Mouse (Mus musculus): ENCODE data around the gene Stau1. TPM values are rescaled to one million over a fixed set of nuclear protein-coding genes. Genes with fewer than 3 reads are reported as not detected.

The Stau1 gene
- polyA plus RNA-seq, 1 experiment from 2014 or later, result 91.5 TPM

DNA sequence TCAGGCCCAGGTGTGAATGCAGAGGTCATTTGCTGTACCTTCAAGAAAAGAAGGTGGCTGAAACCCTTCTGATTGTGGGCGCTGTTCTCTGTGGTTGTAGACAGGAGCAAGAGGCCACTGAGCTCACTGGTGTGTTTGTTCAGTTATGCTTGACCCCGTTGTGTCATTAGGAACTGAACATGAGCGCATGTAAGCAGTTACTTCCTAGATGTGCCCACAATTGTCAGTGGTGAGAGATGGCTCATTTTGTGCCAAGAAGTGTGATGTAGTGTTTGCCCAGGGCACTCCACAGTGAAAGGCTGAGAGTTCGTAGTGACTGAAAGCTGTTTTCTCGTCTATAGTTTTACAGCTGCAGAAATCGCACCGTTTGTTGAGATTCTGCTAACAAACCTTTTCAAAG is 60.5 kb downstream of the Stau1 start:
- no peak for DNase-seq (ENCODE audit: low spot score)
- no peaks in the 10 kb centered on the region for H3K27me3 ChIP-seq (ENCODE audit: control insufficient read depth, insufficient read depth, low read length)
- H3K4me1 ChIP-seq (ENCODE audit: control insufficient read depth, insufficient read depth, low read length), result no peaks in the 10 kb centered on the region
- no peaks in the 10 kb centered on the region for H3K9me3 ChIP-seq (replicated peaks; ENCODE audit: control insufficient read depth, low read length)
- 90% methylated on average over 7 of the region's 7 CpGs for WGBS
- H3K4me2 ChIP-seq (ENCODE audit: low read depth, low read length), result no peak overlapping the region
- no peak for ATAC-seq (replicated peaks; ENCODE audit: insufficient number of reproducible peaks, low FRiP score, low TSS enrichment, low read depth)
- peaks cover 19% of the 10 kb centered on the region for H3K36me3 ChIP-seq (replicated peaks; ENCODE audit: control insufficient read depth, insufficient read depth, low read depth, low read length)
- no peak overlapping the region for H3K27ac ChIP-seq (replicated peaks; ENCODE audit: low read depth, low read length)
- no peak overlapping the region for H3K9ac ChIP-seq (replicated peaks; ENCODE audit: low read length)
- H3K4me3 ChIP-seq (ENCODE audit: low read depth, low read length), result no peak overlapping the region

DNA sequence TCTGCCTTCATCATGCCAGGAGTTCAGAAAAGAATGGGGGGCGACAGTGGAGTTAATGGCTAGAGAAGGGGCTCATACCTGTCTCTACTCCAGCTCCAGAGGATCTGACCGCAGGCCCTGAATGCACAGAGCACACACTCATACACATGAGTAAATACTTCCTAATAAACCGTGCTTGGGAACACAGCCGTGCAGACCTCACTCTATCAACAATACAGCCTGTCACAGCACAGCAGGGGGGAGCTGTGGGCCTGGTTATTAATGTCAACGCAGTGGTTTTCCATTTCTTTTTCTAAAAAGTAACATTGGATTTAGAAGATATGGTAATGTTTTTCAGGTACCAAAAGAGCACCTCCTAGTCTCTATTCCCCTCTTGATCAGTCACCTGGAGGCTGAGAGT is 61.7 kb downstream of the Stau1 start:
- DNase-seq (ENCODE audit: low spot score), result no peak
- H3K36me3 ChIP-seq (replicated peaks; ENCODE audit: control insufficient read depth, insufficient read depth, low read depth, low read length), result peaks cover 21% of the 10 kb centered on the region

GRCm38 (mm10) chr2:166933943-166934342 is 62.2 kb downstream of the Stau1 start:
- Histone ChIP-seq H3K36me3 (replicated peaks; ENCODE audit: control insufficient read depth, insufficient read depth, low read depth, low read length) (peaks cover 21% of the 10 kb centered on the region), H3K9me3 (replicated peaks; ENCODE audit: control insufficient read depth, low read length) (no peaks in the 10 kb centered on the region), H3K4me1 (ENCODE audit: control insufficient read depth, insufficient read depth, low read length) (no peaks in the 10 kb centered on the region), H3K9ac (replicated peaks; ENCODE audit: low read length) (no peak overlapping the region), H3K4me2 (ENCODE audit: low read depth, low read length) (no peak overlapping the region), H3K27me3 (ENCODE audit: control insufficient read depth, insufficient read depth, low read length) (no peaks in the 10 kb centered on the region), H3K27ac (replicated peaks; ENCODE audit: low read depth, low read length) (no peak overlapping the region), H3K4me3 (ENCODE audit: low read depth, low read length) (no peak overlapping the region)
- ATAC-seq (replicated peaks; ENCODE audit: insufficient number of reproducible peaks, low FRiP score, low TSS enrichment, low read depth) (no peak), DNase-seq (ENCODE audit: low spot score) (no peak)
- WGBS, result 91% methylated on average over 6 of the region's 6 CpGs

More for the DNA sequence above, 61.7 kb downstream of the Stau1 start:
- Histone ChIP-seq H3K4me3 (ENCODE audit: low read depth, low read length) (no peak overlapping the region), H3K9me3 (replicated peaks; ENCODE audit: control insufficient read depth, low read length) (no peaks in the 10 kb centered on the region), H3K4me2 (ENCODE audit: low read depth, low read length) (no peak overlapping the region), H3K9ac (replicated peaks; ENCODE audit: low read length) (no peak overlapping the region), H3K27me3 (ENCODE audit: control insufficient read depth, insufficient read depth, low read length) (no peaks in the 10 kb centered on the region), H3K27ac (replicated peaks; ENCODE audit: low read depth, low read length) (no peak overlapping the region), H3K4me1 (ENCODE audit: control insufficient read depth, insufficient read depth, low read length) (no peaks in the 10 kb centered on the region)
- ATAC-seq (replicated peaks; ENCODE audit: insufficient number of reproducible peaks, low FRiP score, low TSS enrichment, low read depth), result no peak
- WGBS, result 90% methylated on average over 5 of the region's 5 CpGs

DNA sequence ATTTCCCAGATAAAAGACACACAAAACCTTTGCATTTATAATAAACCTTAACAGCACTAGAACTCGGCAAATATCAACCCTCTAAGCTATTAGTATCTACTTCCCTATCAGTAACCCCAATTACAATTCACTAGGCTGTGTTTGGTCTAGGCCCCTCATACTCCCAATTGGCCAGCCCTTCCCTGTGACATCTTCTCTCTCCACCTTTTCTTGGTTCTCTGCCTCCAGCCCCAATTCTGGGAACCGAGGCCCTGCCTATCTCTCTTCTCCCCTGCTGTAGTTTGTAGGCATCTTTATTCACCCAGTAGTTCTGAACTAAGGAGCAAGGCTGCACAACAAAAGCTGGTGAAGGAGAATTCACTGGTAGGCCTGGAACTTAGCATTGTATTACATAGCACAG is 72.1 kb downstream of the Stau1 start:
- no peaks in the 10 kb centered on the region for H3K9me3 ChIP-seq (replicated peaks; ENCODE audit: control insufficient read depth, low read length)
- ATAC-seq (replicated peaks; ENCODE audit: insufficient number of reproducible peaks, low FRiP score, low TSS enrichment, low read depth) (no peak), DNase-seq (ENCODE audit: low spot score) (no peak)
- no peaks in the 10 kb centered on the region for H3K4me1 ChIP-seq (ENCODE audit: control insufficient read depth, insufficient read depth, low read length)
- WGBS, result 91% methylated on average over 2 of the region's 2 CpGs
- H3K27ac ChIP-seq (replicated peaks; ENCODE audit: low read depth, low read length), result no peak overlapping the region
- H3K9ac ChIP-seq (replicated peaks; ENCODE audit: low read length), result no peak overlapping the region
- H3K4me3 ChIP-seq (ENCODE audit: low read depth, low read length), result no peak overlapping the region
- no peaks in the 10 kb centered on the region; the same call in none of the 2 replicates for H3K36me3 ChIP-seq (replicated peaks; ENCODE audit: control insufficient read depth, insufficient read depth, low read depth, low read length)
- H3K27me3 ChIP-seq (ENCODE audit: control insufficient read depth, insufficient read depth, low read length), result no peaks in the 10 kb centered on the region
- no peak overlapping the region for H3K4me2 ChIP-seq (ENCODE audit: low read depth, low read length)

GRCm38 (mm10) chr2:166910536-166910935 is 85.6 kb downstream of the Stau1 start:
- DNase-seq (ENCODE audit: low spot score) (no peak), ATAC-seq (replicated peaks; ENCODE audit: insufficient number of reproducible peaks, low FRiP score, low TSS enrichment, low read depth) (no peak)
- Histone ChIP-seq H3K9me3 (replicated peaks; ENCODE audit: control insufficient read depth, low read length) (no peaks in the 10 kb centered on the region), H3K27me3 (ENCODE audit: control insufficient read depth, insufficient read depth, low read length) (no peaks in the 10 kb centered on the region), H3K9ac (replicated peaks; ENCODE audit: low read length) (no peak overlapping the region), H3K4me2 (ENCODE audit: low read depth, low read length) (no peak overlapping the region), H3K36me3 (replicated peaks; ENCODE audit: control insufficient read depth, insufficient read depth, low read depth, low read length) (no peaks in the 10 kb centered on the region; the same call in 1 of the 2 replicates), H3K4me3 (ENCODE audit: low read depth, low read length) (no peak overlapping the region), H3K4me1 (ENCODE audit: control insufficient read depth, insufficient read depth, low read length) (no peaks in the 10 kb centered on the region), H3K27ac (replicated peaks; ENCODE audit: low read depth, low read length) (no peak overlapping the region)
- whole genome bisulfite sequencing, result 94% methylated on average over 8 of the region's 8 CpGs

DNA sequence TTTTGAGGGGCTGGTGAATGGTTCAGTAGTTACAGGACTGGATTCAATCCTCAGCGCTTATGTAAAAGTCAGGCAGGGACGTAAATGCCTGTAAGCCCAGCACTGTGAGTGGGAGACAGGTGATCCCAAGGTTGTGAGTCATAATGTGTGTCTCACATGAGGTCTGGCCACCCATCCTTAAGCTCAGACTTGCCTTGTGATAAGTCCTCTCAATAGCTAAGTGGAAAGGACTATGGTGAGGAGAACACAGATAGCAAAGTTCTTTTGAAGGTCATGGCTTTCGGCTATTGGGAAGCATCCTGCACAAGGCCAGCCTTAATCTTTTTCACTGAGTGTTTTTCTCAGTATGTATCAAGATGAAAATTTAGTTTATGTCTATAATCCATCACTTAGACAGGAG is 86.4 kb downstream of the Stau1 start:
- DNase-seq (ENCODE audit: low spot score) (no peak), ATAC-seq (replicated peaks; ENCODE audit: insufficient number of reproducible peaks, low FRiP score, low TSS enrichment, low read depth) (no peak)
- Histone ChIP-seq H3K27me3 (ENCODE audit: control insufficient read depth, insufficient read depth, low read length) (no peaks in the 10 kb centered on the region), H3K9ac (replicated peaks; ENCODE audit: low read length) (no peak overlapping the region), H3K4me2 (ENCODE audit: low read depth, low read length) (no peak overlapping the region), H3K9me3 (replicated peaks; ENCODE audit: control insufficient read depth, low read length) (no peaks in the 10 kb centered on the region), H3K27ac (replicated peaks; ENCODE audit: low read depth, low read length) (no peak overlapping the region), H3K4me1 (ENCODE audit: control insufficient read depth, insufficient read depth, low read length) (no peaks in the 10 kb centered on the region), H3K4me3 (ENCODE audit: low read depth, low read length) (no peak overlapping the region), H3K36me3 (replicated peaks; ENCODE audit: control insufficient read depth, insufficient read depth, low read depth, low read length) (no peaks in the 10 kb centered on the region; the same call in 1 of the 2 replicates)
- 98% methylated on average over 3 of the region's 3 CpGs for WGBS

GRCm38 (mm10) chr2:166906523-166907182 is 89.4 kb downstream of the Stau1 start:
- Histone ChIP-seq H3K4me1 (ENCODE audit: control insufficient read depth, insufficient read depth, low read length) (no peaks in the 10 kb centered on the region), H3K4me3 (ENCODE audit: low read depth, low read length) (peak overlapping the region; percentile 93), H3K27ac (replicated peaks; ENCODE audit: low read depth, low read length) (peak overlapping the region; percentile 91; the same call in 1 of the 2 replicates), H3K27me3 (ENCODE audit: control insufficient read depth, insufficient read depth, low read length) (no peaks in the 10 kb centered on the region), H3K4me2 (ENCODE audit: low read depth, low read length) (peak overlapping the region; percentile 83), H3K9me3 (replicated peaks; ENCODE audit: control insufficient read depth, low read length) (no peaks in the 10 kb centered on the region), H3K36me3 (replicated peaks; ENCODE audit: control insufficient read depth, insufficient read depth, low read depth, low read length) (no peaks in the 10 kb centered on the region; the same call in 1 of the 2 replicates), H3K9ac (replicated peaks; ENCODE audit: low read length) (peak overlapping the region; percentile 87)
- WGBS, result 1% methylated on average over 28 of the region's 28 CpGs
- ATAC-seq (replicated peaks; ENCODE audit: insufficient number of reproducible peaks, low FRiP score, low TSS enrichment, low read depth) (peak; percentile 37), DNase-seq (ENCODE audit: low spot score) (no peak)

DNA sequence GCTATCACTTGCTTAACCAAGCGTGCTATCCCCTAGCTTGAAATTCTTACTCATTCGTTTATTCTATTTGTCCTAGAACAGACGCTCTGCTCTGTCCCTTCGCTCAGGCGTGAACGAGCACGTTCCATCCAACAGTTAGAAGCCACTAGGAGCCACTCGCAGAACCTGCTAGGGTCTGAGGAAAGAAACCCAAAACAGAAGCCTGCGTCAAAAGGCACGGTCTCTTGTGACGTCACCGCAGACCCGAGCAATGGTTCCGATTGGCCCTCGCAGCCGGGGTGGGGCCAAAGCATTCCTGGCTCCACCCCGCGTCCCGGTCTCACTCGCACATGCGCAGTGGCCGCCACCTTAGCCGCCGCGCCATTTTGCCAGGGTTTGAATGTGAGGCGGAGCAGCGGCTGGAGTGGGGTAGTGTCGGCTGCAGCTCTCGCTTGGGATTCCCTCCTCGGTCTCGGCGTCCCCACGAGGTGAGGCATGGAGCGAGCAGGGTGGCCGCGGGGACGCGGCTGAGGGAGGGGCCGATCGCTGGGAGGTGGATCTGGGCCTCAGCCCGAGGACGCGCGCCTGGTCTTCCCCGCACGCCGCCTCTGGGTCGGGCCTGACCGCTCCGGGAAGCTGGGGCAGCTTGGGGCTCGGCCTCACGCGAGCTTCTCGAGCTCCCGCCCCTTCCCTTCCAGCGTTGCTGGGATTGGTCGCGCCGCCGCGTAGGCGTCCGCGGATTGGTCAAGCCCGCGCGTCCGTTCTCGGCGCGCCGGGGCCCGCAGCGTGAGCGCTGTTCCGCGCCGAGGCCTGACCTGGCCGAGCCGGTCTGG is 90.2 kb downstream of the Stau1 start, which contains the start of gene Cse1l:
TSS of gene Cse1l (plus strand) at position 330 of the 812 bp plus-strand sequence.
- ATAC-seq (replicated peaks; ENCODE audit: insufficient number of reproducible peaks, low FRiP score, low TSS enrichment, low read depth) (peak; percentile 96), DNase-seq (ENCODE audit: low spot score) (peak; percentile 99)
- Histone ChIP-seq H3K9ac (replicated peaks; ENCODE audit: low read length) (peak within 1 kb of the TSS; percentile 87), H3K4me2 (ENCODE audit: low read depth, low read length) (peak within 1 kb of the TSS; percentile 83), H3K9me3 (replicated peaks; ENCODE audit: control insufficient read depth, low read length) (no peaks in the 10 kb centered on the region), H3K4me1 (ENCODE audit: control insufficient read depth, insufficient read depth, low read length) (no peaks in the 10 kb centered on the region), H3K27me3 (ENCODE audit: control insufficient read depth, insufficient read depth, low read length) (no peaks in the 10 kb centered on the region), H3K4me3 (ENCODE audit: low read depth, low read length) (peak within 1 kb of the TSS; percentile 93), H3K27ac (replicated peaks; ENCODE audit: low read depth, low read length) (peak within 1 kb of the TSS; percentile 91), H3K36me3 (replicated peaks; ENCODE audit: control insufficient read depth, insufficient read depth, low read depth, low read length) (no peaks in the 10 kb centered on the region; the same call in 1 of the 2 replicates)
- WGBS, result under 1% methylated on average over 79 of the region's 80 CpGs

Measured in embryonic facial prominence, embryonic 11.5 days (tissue).